Mouse (Mus musculus): ENCODE results near the gene Ddias. TPM values are rescaled to one million over a fixed set of nuclear protein-coding genes. Genes with fewer than 3 reads are reported as not detected.

Ddias gene
- total and polyA plus RNA-seq, 3 experiments = 23.3 to 95.7 (median 40.8) TPM

DNA sequence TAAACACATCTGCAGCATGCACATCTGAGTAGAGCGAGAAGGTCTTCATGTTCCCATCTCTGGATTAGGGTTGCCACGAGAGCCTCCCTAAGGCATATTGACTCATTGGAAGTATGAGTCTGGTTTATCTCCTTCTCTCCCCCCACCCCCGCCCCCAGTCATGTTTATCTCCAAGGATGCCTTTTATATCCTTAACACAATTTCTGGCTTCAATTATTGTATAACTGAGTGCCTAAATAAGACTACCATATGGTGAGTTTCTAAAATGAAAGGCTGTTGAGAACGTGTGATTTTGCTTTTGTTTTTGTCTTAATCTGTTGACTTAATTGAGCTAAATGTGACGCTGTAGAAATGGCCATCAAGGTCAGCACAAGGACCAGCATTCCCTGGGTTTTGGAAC, 22.0 kb upstream of the Ddias start:
- no peak for TF ChIP-seq GATA2 (IDR thresholded peaks at IDR 0.05; ENCODE audit: borderline replicate concordance, low read depth, low read length)
- no peak for TF ChIP-seq CTCF (IDR thresholded peaks at IDR 0.05; ENCODE audit: low read depth, low read length)
- TF ChIP-seq TAL1 (conservative IDR thresholded peaks at IDR 0.05; ENCODE audit: low read depth, low read length) = no peak
- no peak for TF ChIP-seq GATA1 (IDR thresholded peaks at IDR 0.05; ENCODE audit: borderline replicate concordance, low read length)
- no peak for TF ChIP-seq POLR2AphosphoS5 (IDR thresholded peaks at IDR 0.05; ENCODE audit: insufficient replicate concordance, low read depth, low read length)

DNA sequence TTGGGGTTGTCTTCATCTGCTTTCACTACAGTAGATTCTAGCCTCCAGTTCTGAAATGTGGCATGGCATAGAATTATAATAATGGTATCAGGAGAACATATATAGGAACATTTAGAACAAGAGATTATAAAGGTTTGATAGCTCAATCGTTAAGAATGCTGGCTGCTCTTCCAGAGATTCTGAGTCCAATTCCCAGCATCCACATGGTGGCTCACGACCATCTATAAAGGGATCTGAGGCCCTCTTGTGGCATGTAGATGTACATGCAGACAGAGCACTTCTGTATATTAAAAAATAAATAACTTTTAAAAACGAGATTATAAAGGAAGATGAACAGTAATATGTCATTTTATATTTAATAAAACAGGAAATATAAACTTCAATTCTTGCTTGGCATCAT, 19.4 kb upstream of the Ddias start:
- no peak for ATAC-seq (ENCODE audit: extremely low read depth, insufficient number of reproducible peaks, low FRiP score, poor library complexity, severe bottlenecking)
- Histone ChIP-seq H3K4me1 (ENCODE audit: insufficient read depth, low read depth, low read length) (no peaks in the 10 kb centered on the region), H3K9me3 (replicated peaks) (no peaks in the 10 kb centered on the region), H3K27me3 (ENCODE audit: insufficient read depth, low read length) (no peaks in the 10 kb centered on the region), H3K4me3 (ENCODE audit: low read depth, low read length) (no peak overlapping the region), H3K36me3 (replicated peaks) (peaks cover 14% of the 10 kb centered on the region)
- TF ChIP-seq CTCF (IDR thresholded peaks at IDR 0.05; ENCODE audit: low read depth, low read length) (0 out of 2 replicates have a peak, but pooled peaks have one; percentile 22), GATA1 (IDR thresholded peaks at IDR 0.05; ENCODE audit: borderline replicate concordance, low read length) (no peak)
- no peak for DNase-seq (ENCODE audit: low spot score)

More for the DNA sequence above, 22.0 kb upstream of the Ddias start:
- no peak overlapping the region for H3K4me3 ChIP-seq (ENCODE audit: low read depth, low read length)
- no peaks in the 10 kb centered on the region for H3K9me3 ChIP-seq (replicated peaks)
- H3K27me3 ChIP-seq (ENCODE audit: insufficient read depth, low read length) = no peaks in the 10 kb centered on the region
- DNase-seq (ENCODE audit: low spot score) (no peak), ATAC-seq (ENCODE audit: extremely low read depth, insufficient number of reproducible peaks, low FRiP score, poor library complexity, severe bottlenecking) (no peak)
- no peaks in the 10 kb centered on the region for H3K36me3 ChIP-seq (replicated peaks)
- no peaks in the 10 kb centered on the region for H3K4me1 ChIP-seq (ENCODE audit: insufficient read depth, low read depth, low read length)

DNA sequence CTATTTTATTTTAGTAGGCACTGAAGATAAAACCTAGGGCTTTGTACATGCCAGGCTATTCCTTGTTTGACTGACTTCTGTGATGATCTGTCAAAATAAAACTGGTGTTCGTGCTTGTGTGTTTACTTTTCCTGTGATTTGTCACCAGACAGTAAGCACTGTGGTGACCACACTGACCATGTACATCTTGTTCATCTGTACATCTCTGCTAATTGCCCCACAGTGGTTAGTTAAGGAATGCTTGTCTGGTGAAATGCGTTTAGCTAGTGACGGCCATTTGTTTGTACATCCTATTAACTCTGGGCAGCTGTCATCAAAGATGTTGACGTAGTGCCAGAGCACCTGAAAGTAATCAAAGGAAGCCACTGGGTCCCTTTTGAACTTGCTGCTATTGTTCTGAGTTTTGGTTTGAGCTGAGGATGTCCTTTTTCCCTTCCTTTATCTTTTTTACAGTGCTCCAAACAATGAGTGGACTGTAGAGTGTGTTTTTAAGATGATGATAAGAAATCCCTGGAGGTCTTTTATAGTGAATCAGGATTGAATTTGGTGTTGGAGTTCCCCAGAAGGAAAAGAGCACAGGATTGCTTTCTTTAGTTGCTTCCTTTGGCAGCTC, 16.7 kb upstream of the Ddias start:
- peaks cover 27% of the 10 kb centered on the region for H3K36me3 ChIP-seq (replicated peaks)

DNA sequence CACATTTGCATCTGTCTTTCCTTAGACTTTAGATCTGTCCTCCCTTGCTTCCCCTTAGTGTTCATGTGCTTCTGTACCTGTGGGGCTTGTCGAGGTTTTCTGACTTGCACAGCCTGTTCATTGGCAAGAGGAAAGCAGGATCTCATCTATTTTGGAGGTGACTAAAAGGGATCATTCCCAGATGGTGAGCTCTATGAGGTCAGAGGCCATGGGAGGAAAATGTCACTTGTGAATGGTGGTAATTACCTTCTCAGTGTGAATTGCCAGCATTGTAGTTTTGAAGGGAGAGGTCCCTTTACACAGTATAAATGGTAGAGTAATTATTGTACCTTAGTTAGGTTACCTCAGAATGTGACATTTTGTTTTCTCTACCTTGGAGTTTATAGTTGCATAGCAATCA, 16.2 kb upstream of the Ddias start:
- Histone ChIP-seq H3K4me3 (ENCODE audit: low read depth, low read length) (no peak overlapping the region), H3K36me3 (replicated peaks) (peaks cover 30% of the 10 kb centered on the region), H3K27me3 (ENCODE audit: insufficient read depth, low read length) (no peaks in the 10 kb centered on the region), H3K9me3 (replicated peaks) (no peaks in the 10 kb centered on the region), H3K4me1 (ENCODE audit: insufficient read depth, low read depth, low read length) (no peaks in the 10 kb centered on the region; the same call in 1 of the 2 replicates)
- TF ChIP-seq POLR2AphosphoS5 (IDR thresholded peaks at IDR 0.05; ENCODE audit: insufficient replicate concordance, low read depth, low read length) = no peak
- TF ChIP-seq GATA2 (IDR thresholded peaks at IDR 0.05; ENCODE audit: borderline replicate concordance, low read depth, low read length) = no peak
- TF ChIP-seq TAL1 (conservative IDR thresholded peaks at IDR 0.05; ENCODE audit: low read depth, low read length) = no peak
- no peak for TF ChIP-seq CTCF (IDR thresholded peaks at IDR 0.05; ENCODE audit: low read depth, low read length)
- no peak for TF ChIP-seq GATA1 (IDR thresholded peaks at IDR 0.05; ENCODE audit: borderline replicate concordance, low read length)
- DNase-seq (ENCODE audit: low spot score) (no peak), ATAC-seq (ENCODE audit: extremely low read depth, insufficient number of reproducible peaks, low FRiP score, poor library complexity, severe bottlenecking) (no peak)

More for the DNA sequence above, 16.7 kb upstream of the Ddias start:
- ATAC-seq (ENCODE audit: extremely low read depth, insufficient number of reproducible peaks, low FRiP score, poor library complexity, severe bottlenecking) (no peak), DNase-seq (ENCODE audit: low spot score) (no peak)
- H3K9me3 ChIP-seq (replicated peaks) = no peaks in the 10 kb centered on the region
- no peak overlapping the region for H3K4me3 ChIP-seq (ENCODE audit: low read depth, low read length)
- H3K4me1 ChIP-seq (ENCODE audit: insufficient read depth, low read depth, low read length) = no peaks in the 10 kb centered on the region; the same call in 1 of the 2 replicates
- no peaks in the 10 kb centered on the region for H3K27me3 ChIP-seq (ENCODE audit: insufficient read depth, low read length)
- TF ChIP-seq GATA1 (IDR thresholded peaks at IDR 0.05; ENCODE audit: borderline replicate concordance, low read length) (no peak), CTCF (IDR thresholded peaks at IDR 0.05; ENCODE audit: low read depth, low read length) (no peak), TAL1 (conservative IDR thresholded peaks at IDR 0.05; ENCODE audit: low read depth, low read length) (no peak), GATA2 (IDR thresholded peaks at IDR 0.05; ENCODE audit: borderline replicate concordance, low read depth, low read length) (no peak), POLR2AphosphoS5 (IDR thresholded peaks at IDR 0.05; ENCODE audit: insufficient replicate concordance, low read depth, low read length) (no peak)

DNA sequence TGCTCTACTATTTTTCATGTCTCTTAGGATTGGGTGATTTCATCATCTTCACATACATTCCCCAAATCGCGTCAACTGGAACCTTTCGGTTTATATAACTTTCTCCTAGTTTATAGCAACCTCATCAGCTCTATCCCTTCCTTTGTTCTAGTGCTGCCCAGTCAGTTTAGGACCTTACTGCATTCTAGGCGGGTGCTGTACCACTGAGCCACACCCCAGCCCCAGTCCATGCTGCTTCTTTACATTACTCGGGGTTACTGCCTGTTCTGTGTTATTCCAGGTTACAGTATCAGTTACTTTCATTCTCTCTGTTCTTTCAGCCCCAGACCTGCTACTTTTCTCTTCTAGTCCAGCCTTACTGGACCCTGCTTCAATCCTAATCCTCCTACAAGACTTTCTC, 13.2 kb upstream of the Ddias start:
- DNase-seq (ENCODE audit: low spot score) (no peak), ATAC-seq (ENCODE audit: extremely low read depth, insufficient number of reproducible peaks, low FRiP score, poor library complexity, severe bottlenecking) (no peak)
- H3K9me3 ChIP-seq (replicated peaks) = no peaks in the 10 kb centered on the region
- peaks cover 49% of the 10 kb centered on the region for H3K36me3 ChIP-seq (replicated peaks)
- H3K4me1 ChIP-seq (ENCODE audit: insufficient read depth, low read depth, low read length) = peaks cover 5% of the 10 kb centered on the region
- TF ChIP-seq POLR2AphosphoS5 (IDR thresholded peaks at IDR 0.05; ENCODE audit: insufficient replicate concordance, low read depth, low read length) (no peak), GATA1 (IDR thresholded peaks at IDR 0.05; ENCODE audit: borderline replicate concordance, low read length) (no peak), TAL1 (conservative IDR thresholded peaks at IDR 0.05; ENCODE audit: low read depth, low read length) (no peak), CTCF (IDR thresholded peaks at IDR 0.05; ENCODE audit: low read depth, low read length) (no peak), GATA2 (IDR thresholded peaks at IDR 0.05; ENCODE audit: borderline replicate concordance, low read depth, low read length) (no peak)
- H3K27me3 ChIP-seq (ENCODE audit: insufficient read depth, low read length) = no peaks in the 10 kb centered on the region
- no peak overlapping the region for H3K4me3 ChIP-seq (ENCODE audit: low read depth, low read length)

DNA sequence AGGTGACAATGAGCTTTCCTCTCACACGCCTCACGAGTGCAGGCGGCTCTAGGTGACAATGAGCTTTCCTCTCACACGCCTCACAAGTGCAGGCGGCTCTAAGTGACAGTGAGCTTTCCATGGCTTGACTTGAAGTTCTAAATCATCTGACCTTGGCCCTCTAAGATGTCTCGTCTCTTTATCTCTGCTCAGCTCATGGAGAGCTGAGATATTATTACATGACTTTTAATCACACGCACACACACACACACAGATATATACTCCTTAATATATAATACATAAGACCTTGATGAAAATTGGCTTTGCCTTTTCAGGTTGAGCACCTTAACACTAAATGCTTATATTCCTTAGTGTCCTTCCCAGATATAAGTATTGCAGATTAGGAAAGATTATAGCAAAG, 12.8 kb upstream of the Ddias start:
- Histone ChIP-seq H3K4me3 (ENCODE audit: low read depth, low read length) (no peak overlapping the region), H3K4me1 (ENCODE audit: insufficient read depth, low read depth, low read length) (peaks cover 5% of the 10 kb centered on the region), H3K27me3 (ENCODE audit: insufficient read depth, low read length) (no peaks in the 10 kb centered on the region), H3K36me3 (replicated peaks) (peaks cover 53% of the 10 kb centered on the region), H3K9me3 (replicated peaks) (no peaks in the 10 kb centered on the region)
- TF ChIP-seq CTCF (IDR thresholded peaks at IDR 0.05; ENCODE audit: low read depth, low read length) (no peak), TAL1 (conservative IDR thresholded peaks at IDR 0.05; ENCODE audit: low read depth, low read length) (no peak), GATA1 (IDR thresholded peaks at IDR 0.05; ENCODE audit: borderline replicate concordance, low read length) (no peak), GATA2 (IDR thresholded peaks at IDR 0.05; ENCODE audit: borderline replicate concordance, low read depth, low read length) (no peak), POLR2AphosphoS5 (IDR thresholded peaks at IDR 0.05; ENCODE audit: insufficient replicate concordance, low read depth, low read length) (no peak)
- DNase-seq (ENCODE audit: low spot score) = no peak
- no peak for ATAC-seq (ENCODE audit: extremely low read depth, insufficient number of reproducible peaks, low FRiP score, poor library complexity, severe bottlenecking)

Data from G1E (cell line).